In genomic region chr3:84430152-84430551, GRCm38 (mm10) we compare ENCODE assay signal across 15 mouse cellular contexts. TPM values are rescaled to one million over a fixed set of nuclear protein-coding genes. Genes with fewer than 3 reads are reported as not detected.
A peak's percentile ranks its signal among the peaks of the same experiment; 100 is the strongest.
DNase-seq lines count a peak whose midpoint lies in the region; ATAC-seq and TF ChIP-seq lines count a peak whose summit lies in the region.
"Had no signal": no experiment of that assay in that cellular context is flagged by ENCODE, and none has a peak within 500 bp of the region (broad histone marks: within the 10 kb centered on the region; RNA-seq: fewer than 3 reads in every experiment).

No protein-coding gene starts in this region.

- H3K4me2 ChIP-seq in forebrain, embryonic 14.5 days (ENCODE audit: low read length): no peak overlapping the region
- no peak overlapping the region for H3K4me2 ChIP-seq in lung, embryonic 14.5 days
- H3K4me2 ChIP-seq: hindbrain, embryonic 12.5 days; midbrain, embryonic 11.5 days had no signal

- no peak for ATAC-seq in forebrain, embryonic 14.5 days
- no peak for ATAC-seq in lung, embryonic 14.5 days (ENCODE audit: insufficient read depth)

- 21% methylated on average over 2 of the region's 2 CpGs for WGBS in forebrain, embryonic 10.5 days
- 28% methylated on average over 2 of the region's 2 CpGs for WGBS in forebrain, embryonic 14.5 days
- WGBS in lung, embryonic 14.5 days: 25% methylated on average over 2 of the region's 2 CpGs
- WGBS in limb, embryonic 10.5 days: 26% methylated on average over 2 of the region's 2 CpGs

- DNase-seq in forebrain, embryonic 10.5 days (ENCODE audit: extremely low spot score, low spot score): no peak
- DNase-seq in forebrain, embryonic 14.5 days (ENCODE audit: low spot score): no peak
- DNase-seq in lung, embryonic 14.5 days: peak; percentile 55
- no peak for DNase-seq in lung, postnatal 4 days
- peak; percentile 34 for DNase-seq in NIH3T3 (ENCODE audit: low read depth)
- no peak for DNase-seq in limb, embryonic 10.5 days (ENCODE audit: low spot score)
- no peak for DNase-seq in right cerebral cortex, postnatal 36 days (ENCODE audit: low spot score in 2 of 2)
- DNase-seq in cerebellum, adult 8-10 months: no peak
- DNase-seq: cerebellum, postnatal 36 days; gastrocnemius, postnatal 14 days; lung, postnatal 14 days; right cerebral cortex, adult 18-20 months; thymus, adult 2 months had no signal

- peak overlapping the region; percentile 60; the same call in 1 of the 2 replicates for H3K27ac ChIP-seq in forebrain, embryonic 10.5 days
- H3K27ac ChIP-seq in forebrain, embryonic 14.5 days (ENCODE audit: low read depth, low read length): no peak overlapping the region
- H3K27ac ChIP-seq in lung, embryonic 14.5 days (ENCODE audit: low read depth): no peak overlapping the region
- H3K27ac ChIP-seq in limb, embryonic 10.5 days: peak overlapping the region; percentile 46; the same call in 1 of the 2 replicates
- H3K27ac ChIP-seq: hindbrain, embryonic 12.5 days had no signal

- H3K27me3 ChIP-seq in forebrain, embryonic 10.5 days (ENCODE audit: poor library complexity, severe bottlenecking): peaks cover 16% of the 10 kb centered on the region
- H3K27me3 ChIP-seq in forebrain, embryonic 14.5 days (replicated peaks; ENCODE audit: control insufficient read depth, insufficient read depth, low read length): no peaks in the 10 kb centered on the region
- H3K27me3 ChIP-seq in lung, embryonic 14.5 days (ENCODE audit: insufficient read depth, low read length): no peaks in the 10 kb centered on the region
- no peaks in the 10 kb centered on the region for H3K27me3 ChIP-seq in limb, embryonic 10.5 days (ENCODE audit: low read depth, poor library complexity, severe bottlenecking)

- no peak for TF ChIP-seq CTCF in lung, embryonic 14.5 days (IDR thresholded peaks at IDR 0.05; ENCODE audit: low read depth)

- no peak overlapping the region for H3K9ac ChIP-seq in forebrain, embryonic 14.5 days (ENCODE audit: low read length)
- no peak overlapping the region for H3K9ac ChIP-seq in lung, embryonic 14.5 days
- H3K9ac ChIP-seq: hindbrain, embryonic 12.5 days had no signal

- no peak overlapping the region for H3K4me3 ChIP-seq in forebrain, embryonic 10.5 days
- no peak overlapping the region for H3K4me3 ChIP-seq in forebrain, embryonic 14.5 days (ENCODE audit: low read depth, low read length)
- no peak overlapping the region for H3K4me3 ChIP-seq in lung, embryonic 14.5 days (ENCODE audit: low read depth, low read length)
- no peak overlapping the region for H3K4me3 ChIP-seq in limb, embryonic 10.5 days
- H3K4me3 ChIP-seq: hindbrain, embryonic 12.5 days had no signal

- peaks cover 58% of the 10 kb centered on the region for H3K4me1 ChIP-seq in forebrain, embryonic 10.5 days
- H3K4me1 ChIP-seq in forebrain, embryonic 14.5 days (ENCODE audit: control insufficient read depth, insufficient read depth, low read length): no peaks in the 10 kb centered on the region; the same call in 1 of the 2 replicates
- H3K4me1 ChIP-seq in lung, embryonic 14.5 days (ENCODE audit: insufficient read depth): peaks cover 15% of the 10 kb centered on the region
- peaks cover 50% of the 10 kb centered on the region for H3K4me1 ChIP-seq in limb, embryonic 10.5 days

- H3K36me3 ChIP-seq in forebrain, embryonic 10.5 days (replicated peaks): no peaks in the 10 kb centered on the region
- H3K36me3 ChIP-seq in forebrain, embryonic 14.5 days (ENCODE audit: control insufficient read depth, insufficient read depth, low read length): no peaks in the 10 kb centered on the region
- H3K36me3 ChIP-seq in lung, embryonic 14.5 days (ENCODE audit: insufficient read depth): no peaks in the 10 kb centered on the region
- no peaks in the 10 kb centered on the region for H3K36me3 ChIP-seq in limb, embryonic 10.5 days
- H3K36me3 ChIP-seq: hindbrain, embryonic 12.5 days had no signal

- no peaks in the 10 kb centered on the region for H3K9me3 ChIP-seq in forebrain, embryonic 10.5 days
- no peaks in the 10 kb centered on the region for H3K9me3 ChIP-seq in forebrain, embryonic 14.5 days (replicated peaks; ENCODE audit: control insufficient read depth, low read length)
- no peaks in the 10 kb centered on the region for H3K9me3 ChIP-seq in lung, embryonic 14.5 days (ENCODE audit: low read depth, low read length)
- H3K9me3 ChIP-seq in limb, embryonic 10.5 days (replicated peaks): no peaks in the 10 kb centered on the region
- H3K9me3 ChIP-seq: hindbrain, embryonic 12.5 days had no signal

RNA-seq across cellular contexts. Expression of gene Fhdc1, which starts 50.1 kb away (rescaled TPM):
- 1.2 and 1.9 TPM in 2 replicates for polyA plus RNA-seq in forebrain, embryonic 10.5 days (2016; fragmentation: Nextera tagmentation; extraction: Ambion mirVana)
- polyA plus RNA-seq in forebrain, embryonic 14.5 days (2014; fragmentation: Nextera tagmentation; extraction: Ambion mirVana): 1.3 and 2.8 TPM in 2 replicates
- 15.6 and 16.6 TPM in 2 replicates for polyA plus RNA-seq in lung, embryonic 14.5 days (2014; fragmentation: Nextera tagmentation; extraction: Ambion mirVana)
- polyA plus RNA-seq in limb, embryonic 10.5 days (2016; fragmentation: Nextera tagmentation; extraction: Ambion mirVana): 1.2 and 2.2 TPM in 2 replicates

Comparison
In these comparisons a context has a peak if more than half of its experiments do, and no peak if none do; other contexts are left out.
1. DNase-seq: peak in lung, embryonic 14.5 days (single experiment) and NIH3T3 (single experiment); none in forebrain, embryonic 10.5 days (single experiment), forebrain, embryonic 14.5 days (single experiment), lung, postnatal 4 days (0 of 2), limb, embryonic 10.5 days (single experiment), right cerebral cortex, postnatal 36 days (0 of 2) and cerebellum, adult 8-10 months (single experiment).
2. H3K27ac ChIP-seq: peak in forebrain, embryonic 10.5 days (single experiment) and limb, embryonic 10.5 days (single experiment); none in forebrain, embryonic 14.5 days (single experiment) and lung, embryonic 14.5 days (single experiment).